Mouse (Mus musculus): Measurements from ENCODE around the gene Lst1. TPM values are rescaled to one million over a fixed set of nuclear protein-coding genes. Genes with fewer than 3 reads are reported as not detected.

The Lst1 gene
- total RNA-seq, 2 experiments from 2014 or later, result 8.1 to 8.9 TPM

DNA sequence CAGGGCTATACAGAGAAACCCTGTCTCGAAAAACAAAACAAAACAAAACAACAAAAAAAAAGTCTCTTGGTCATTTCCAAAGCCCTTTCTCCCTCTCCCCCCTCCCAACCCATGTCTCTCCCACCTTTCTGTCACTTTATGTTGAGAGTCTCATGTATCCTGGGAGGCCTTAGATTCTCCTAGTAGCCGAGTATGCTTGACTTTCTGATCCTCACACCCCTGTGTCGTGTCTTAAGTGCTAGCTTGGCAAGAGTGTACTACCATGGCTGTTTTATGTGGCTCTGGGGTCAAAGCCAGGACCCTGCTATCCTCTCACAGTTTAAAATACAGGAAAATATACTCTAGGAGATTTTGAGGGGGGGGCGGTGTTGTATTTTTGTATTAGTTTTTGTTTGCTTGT, 894 bp downstream of the Lst1 start:
- no peak for DNase-seq (ENCODE audit: extremely low spot score in 1 of 2, low spot score in 1 of 2)

GRCm38 (mm10) chr17:35186681-35187080, 1.6 kb downstream of the Lst1 start:
- no peak for DNase-seq (ENCODE audit: extremely low spot score in 1 of 2, low spot score in 1 of 2)

- DNase-seq (ENCODE audit: extremely low spot score in 1 of 2, low spot score in 1 of 2), result no peak
Observed at GRCm38 (mm10) chr17:35185639-35186611, 2.3 kb downstream of the Lst1 start.

- DNase-seq (ENCODE audit: extremely low spot score in 1 of 2, low spot score in 1 of 2), result no peak
Observed at GRCm38 (mm10) chr17:35180093-35180492, 8.1 kb downstream of the Lst1 start.

- peak in 1 of 2 experiments; percentile 57 for DNase-seq (ENCODE audit: extremely low spot score in 1 of 2, low spot score in 1 of 2)
Observed at GRCm38 (mm10) chr17:35178528-35178927, 9.7 kb downstream of the Lst1 start.

GRCm38 (mm10) chr17:35175968-35176367, 12.3 kb downstream of the Lst1 start, which contains the start of gene Aif1:
Aif1 (minus strand) TSS chr17:35176068.
- DNase-seq (ENCODE audit: extremely low spot score in 1 of 2, low spot score in 1 of 2), result no peak

- DNase-seq (ENCODE audit: extremely low spot score in 1 of 2, low spot score in 1 of 2), result no peak
Observed at GRCm38 (mm10) chr17:35175382-35175781, 12.9 kb downstream of the Lst1 start.

GRCm38 (mm10) chr17:35174201-35174977, 13.8 kb downstream of the Lst1 start:
- no peak for DNase-seq (ENCODE audit: extremely low spot score in 1 of 2, low spot score in 1 of 2)

DNA sequence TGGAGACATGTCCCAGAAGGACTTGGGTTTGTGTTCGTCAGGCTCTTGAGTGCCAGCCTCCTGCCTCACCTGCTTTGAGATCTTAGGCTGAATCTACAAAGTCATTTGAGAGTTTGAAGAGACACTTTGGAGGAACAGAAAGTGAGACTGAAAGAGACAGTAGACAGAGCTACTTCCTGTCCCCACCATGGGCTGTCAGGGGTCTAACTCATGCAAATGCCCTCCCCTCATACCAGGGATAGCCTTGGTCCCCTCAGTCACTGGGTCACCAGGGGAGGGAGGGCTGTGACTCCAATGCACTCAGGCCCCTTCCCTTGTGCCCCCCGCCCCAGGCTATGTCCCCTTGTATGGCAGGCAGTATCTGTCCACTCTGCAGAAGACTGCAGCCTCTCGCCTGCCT, 14.9 kb downstream of the Lst1 start:
- DNase-seq (ENCODE audit: extremely low spot score in 1 of 2, low spot score in 1 of 2), result no peak

GRCm38 (mm10) chr17:35172445-35173234, 15.6 kb downstream of the Lst1 start:
- no peak for DNase-seq (ENCODE audit: extremely low spot score in 1 of 2, low spot score in 1 of 2)

- no peak for DNase-seq (ENCODE audit: extremely low spot score in 1 of 2, low spot score in 1 of 2)
Observed at GRCm38 (mm10) chr17:35168541-35169207, 19.6 kb downstream of the Lst1 start.

DNA sequence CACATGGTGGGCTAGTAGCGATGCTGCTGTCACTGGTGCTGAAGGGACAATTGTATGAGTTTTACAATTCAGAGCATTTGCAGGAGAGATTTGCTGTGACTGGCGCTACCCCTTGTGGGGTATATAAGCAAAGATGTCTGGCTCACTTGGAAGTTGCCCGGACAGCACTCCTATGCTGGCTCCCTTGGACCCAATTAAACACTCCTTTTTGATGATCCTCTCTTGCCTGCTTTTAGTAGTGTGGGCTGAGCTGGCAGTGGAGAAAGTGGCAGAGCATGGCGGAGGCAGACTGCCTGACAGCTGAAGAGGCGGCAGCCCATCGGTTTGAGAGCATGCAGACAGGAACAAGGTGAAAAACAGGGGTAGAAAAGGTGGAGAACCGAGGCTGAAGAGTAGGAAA, 20.4 kb downstream of the Lst1 start:
- no peak for DNase-seq (ENCODE audit: extremely low spot score in 1 of 2, low spot score in 1 of 2)

DNA sequence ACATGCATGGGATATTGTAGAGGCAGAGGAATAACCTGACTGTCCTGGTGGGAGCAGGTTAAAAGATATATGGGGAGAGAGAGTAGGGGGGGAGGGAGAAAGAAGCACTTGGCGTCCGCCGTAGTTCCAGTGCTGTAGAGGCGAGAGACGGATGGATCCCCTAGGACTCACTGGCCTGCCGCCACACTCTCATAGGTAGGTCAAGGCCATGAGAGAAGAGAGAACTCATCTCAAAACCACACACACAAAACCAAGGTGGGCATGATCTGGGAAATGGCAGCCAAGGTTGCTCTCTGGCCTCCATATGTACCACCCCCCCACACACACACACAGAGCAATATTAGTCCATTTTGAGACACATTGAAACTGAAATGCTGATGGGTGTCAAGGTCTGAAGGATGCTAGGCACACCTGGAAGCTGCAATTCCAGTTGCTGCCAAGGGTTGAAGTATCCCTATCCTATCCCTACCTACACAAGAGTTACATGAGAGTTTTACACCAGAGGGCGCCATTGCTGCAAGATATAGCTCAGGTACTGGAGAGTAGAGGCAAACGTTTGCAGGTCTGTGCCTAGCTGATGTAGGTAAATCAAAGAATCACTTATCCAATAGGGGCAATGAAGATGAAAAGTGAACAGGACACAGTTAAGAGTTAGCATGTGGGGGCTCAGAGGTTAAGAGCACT, 21.7 kb downstream of the Lst1 start:
- DNase-seq (ENCODE audit: extremely low spot score in 1 of 2, low spot score in 1 of 2), result peak in 1 of 2 experiments; percentile 55

- no peak for DNase-seq (ENCODE audit: extremely low spot score in 1 of 2, low spot score in 1 of 2)
Observed at GRCm38 (mm10) chr17:35165451-35166155, 22.6 kb downstream of the Lst1 start.

DNA sequence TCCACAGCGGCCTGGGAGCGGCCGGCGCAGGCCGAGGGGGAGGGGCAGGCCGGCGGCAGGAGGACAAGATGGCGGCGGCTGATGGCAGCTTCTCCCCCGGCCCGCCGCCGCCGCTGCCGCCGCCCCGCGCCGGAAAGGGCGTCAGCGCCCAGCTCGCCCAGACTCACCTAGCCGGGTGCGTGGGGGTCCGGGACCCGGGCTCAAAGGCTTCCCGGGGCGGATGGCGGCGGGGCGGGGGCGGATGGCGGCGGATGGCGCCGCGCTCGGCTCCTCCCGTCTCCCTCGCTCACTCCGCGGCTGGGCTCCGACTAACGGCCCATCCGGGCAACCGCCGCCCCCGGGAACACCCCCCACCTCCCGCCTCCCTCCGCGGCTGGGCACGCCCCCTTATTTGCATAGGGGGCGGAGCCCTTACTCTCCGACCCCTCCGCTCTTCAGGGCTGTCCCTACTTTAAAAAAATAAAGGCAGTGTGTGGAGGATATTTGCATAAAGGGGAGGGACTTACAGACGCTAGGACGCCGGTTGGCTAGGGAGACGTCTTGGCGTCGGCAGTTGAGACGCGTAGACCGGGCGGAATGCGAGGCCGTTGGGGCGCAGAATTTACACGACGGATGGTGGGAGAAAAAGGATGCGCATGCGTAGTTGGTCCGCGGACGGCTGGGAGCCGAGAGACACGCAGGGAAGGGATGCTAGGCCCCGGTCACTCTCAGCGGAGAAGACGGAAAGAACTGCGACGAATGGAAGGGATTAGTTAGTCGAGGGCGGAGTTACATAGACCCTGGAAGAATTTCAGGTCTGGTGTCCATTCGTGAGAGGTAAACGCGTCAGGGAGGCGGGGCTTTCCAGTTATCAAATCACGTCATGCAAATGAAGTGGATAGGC, 23.4 kb downstream of the Lst1 start, which contains the start of gene Prrc2a:
Gene Prrc2a (minus strand): TSS at position 330 of the 883 bp plus-strand sequence.
- DNase-seq (ENCODE audit: extremely low spot score in 1 of 2, low spot score in 1 of 2), result peak; percentile 94 to 98

DNA sequence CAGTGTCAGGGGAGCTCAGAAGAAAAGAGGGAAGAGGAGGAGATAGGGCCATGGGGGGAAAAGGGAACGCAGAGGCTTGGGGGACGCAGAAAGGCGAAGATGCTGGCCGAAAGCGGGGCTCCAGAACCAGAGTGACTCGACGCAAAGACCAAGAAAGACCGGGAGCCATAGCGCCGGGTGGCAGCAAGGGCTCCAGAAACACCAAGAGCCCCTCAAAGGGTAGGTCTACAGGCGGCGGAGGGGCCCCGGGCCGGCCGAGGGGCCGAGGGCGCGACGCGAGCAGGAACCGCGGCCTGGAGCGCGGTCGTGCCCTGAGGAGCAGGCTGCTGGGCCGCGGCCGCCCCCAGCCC, 24.0 kb downstream of the Lst1 start:
- peak in 1 of 2 experiments; percentile 40 for DNase-seq (ENCODE audit: extremely low spot score in 1 of 2, low spot score in 1 of 2)

DNA sequence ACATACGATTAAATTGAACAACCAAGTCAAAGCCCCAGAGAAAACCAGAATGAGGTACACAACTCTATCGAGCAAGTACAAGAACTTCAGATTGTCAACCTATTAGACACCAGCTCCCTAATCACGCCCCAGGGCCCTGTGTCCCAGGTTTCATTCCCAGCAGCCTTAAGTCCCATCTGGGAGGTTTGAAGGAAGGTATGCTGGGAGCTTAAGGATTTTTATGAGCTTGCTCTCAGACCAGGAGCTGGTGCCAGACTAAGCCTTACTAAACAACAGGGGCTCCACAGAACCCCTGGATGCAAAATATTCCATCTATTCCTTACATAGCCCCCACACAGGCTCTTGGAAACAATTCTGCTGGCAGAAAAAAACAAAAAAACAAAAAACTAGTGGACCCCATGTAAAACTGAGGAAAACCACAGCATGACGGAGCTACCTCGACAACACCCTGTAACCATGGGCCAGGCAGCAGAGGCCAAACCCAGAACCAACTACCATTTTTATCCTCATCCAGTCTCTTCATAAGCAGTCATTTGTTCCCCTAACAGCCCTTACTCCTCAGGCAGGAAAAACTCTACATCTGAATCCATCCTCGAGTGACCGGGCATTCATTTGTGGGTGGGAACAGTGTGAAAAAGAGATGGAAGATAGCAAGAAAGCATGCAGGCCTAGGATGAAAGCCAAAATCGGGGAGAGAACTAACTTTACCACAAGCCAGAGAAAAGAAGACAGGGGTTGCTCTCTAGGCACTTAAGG, 24.7 kb downstream of the Lst1 start:
- DNase-seq (ENCODE audit: extremely low spot score in 1 of 2, low spot score in 1 of 2), result no peak

All from layer of hippocampus, postnatal 25 days (tissue).